Mouse (Mus musculus): ENCODE measurements around the gene Rab6b. TPM values are rescaled to one million over a fixed set of nuclear protein-coding genes. Genes with fewer than 3 reads are reported as not detected.

Rab6b gene
- polyA plus RNA-seq, 1 experiment from 2014 or later = 7.3 TPM

- DNase-seq (ENCODE audit: low spot score) (no peak), ATAC-seq (replicated peaks; ENCODE audit: low FRiP score, low read depth) (no peak)
- Histone ChIP-seq H3K4me2 (ENCODE audit: low read length) (no peak overlapping the region), H3K27me3 (ENCODE audit: insufficient read depth, low read length) (no peaks in the 10 kb centered on the region), H3K27ac (no peak overlapping the region), H3K9ac (ENCODE audit: low read depth, low read length) (no peak overlapping the region), H3K36me3 (ENCODE audit: insufficient read depth, low read length) (no peaks in the 10 kb centered on the region), H3K9me3 (replicated peaks; ENCODE audit: low read length) (no peaks in the 10 kb centered on the region), H3K4me3 (replicated peaks; ENCODE audit: low read depth, low read length) (no peak overlapping the region), H3K4me1 (replicated peaks; ENCODE audit: insufficient read depth, low read length) (no peaks in the 10 kb centered on the region)
- 55% methylated on average over 6 of the region's 6 CpGs for WGBS
- no peak for TF ChIP-seq CTCF (IDR thresholded peaks at IDR 0.05; ENCODE audit: low read depth)
Observed at GRCm38 (mm10) chr9:103214281-103214680, 102.7 kb downstream of the Rab6b start.

- WGBS = 96% methylated on average over 7 of the region's 7 CpGs
- H3K4me1 ChIP-seq (replicated peaks; ENCODE audit: insufficient read depth, low read length) = no peaks in the 10 kb centered on the region
- TF ChIP-seq CTCF (IDR thresholded peaks at IDR 0.05; ENCODE audit: low read depth) = no peak
- H3K9me3 ChIP-seq (replicated peaks; ENCODE audit: low read length) = no peaks in the 10 kb centered on the region
- H3K9ac ChIP-seq (ENCODE audit: low read depth, low read length) = no peak overlapping the region
- no peak overlapping the region for H3K27ac ChIP-seq
- H3K4me3 ChIP-seq (replicated peaks; ENCODE audit: low read depth, low read length) = no peak overlapping the region
- no peaks in the 10 kb centered on the region for H3K27me3 ChIP-seq (ENCODE audit: insufficient read depth, low read length)
- no peak overlapping the region for H3K4me2 ChIP-seq (ENCODE audit: low read length)
- ATAC-seq (replicated peaks; ENCODE audit: low FRiP score, low read depth) (no peak), DNase-seq (ENCODE audit: low spot score) (no peak)
- H3K36me3 ChIP-seq (ENCODE audit: insufficient read depth, low read length) = no peaks in the 10 kb centered on the region
Observed at GRCm38 (mm10) chr9:103224721-103225120, 113.1 kb downstream of the Rab6b start.

GRCm38 (mm10) chr9:103225464-103225863, 113.9 kb downstream of the Rab6b start:
- no peaks in the 10 kb centered on the region for H3K27me3 ChIP-seq (ENCODE audit: insufficient read depth, low read length)
- H3K9ac ChIP-seq (ENCODE audit: low read depth, low read length) = no peak overlapping the region
- H3K4me2 ChIP-seq (ENCODE audit: low read length) = no peak overlapping the region
- TF ChIP-seq CTCF (IDR thresholded peaks at IDR 0.05; ENCODE audit: low read depth) = peak; percentile 70
- H3K27ac ChIP-seq = no peak overlapping the region
- H3K36me3 ChIP-seq (ENCODE audit: insufficient read depth, low read length) = no peaks in the 10 kb centered on the region
- no peaks in the 10 kb centered on the region for H3K9me3 ChIP-seq (replicated peaks; ENCODE audit: low read length)
- WGBS = 72% methylated on average over 3 of the region's 3 CpGs
- no peak overlapping the region for H3K4me3 ChIP-seq (replicated peaks; ENCODE audit: low read depth, low read length)
- DNase-seq (ENCODE audit: low spot score) = peak; percentile 25
- no peaks in the 10 kb centered on the region for H3K4me1 ChIP-seq (replicated peaks; ENCODE audit: insufficient read depth, low read length)
- ATAC-seq (replicated peaks; ENCODE audit: low FRiP score, low read depth) = 0 out of 2 replicates have a peak, but pooled peaks have one; percentile 31

- Histone ChIP-seq H3K36me3 (ENCODE audit: insufficient read depth, low read length) (no peaks in the 10 kb centered on the region), H3K27me3 (ENCODE audit: insufficient read depth, low read length) (no peaks in the 10 kb centered on the region), H3K9ac (ENCODE audit: low read depth, low read length) (no peak overlapping the region), H3K4me1 (replicated peaks; ENCODE audit: insufficient read depth, low read length) (no peaks in the 10 kb centered on the region), H3K4me3 (replicated peaks; ENCODE audit: low read depth, low read length) (no peak overlapping the region), H3K9me3 (replicated peaks; ENCODE audit: low read length) (no peaks in the 10 kb centered on the region), H3K27ac (no peak overlapping the region), H3K4me2 (ENCODE audit: low read length) (no peak overlapping the region)
- TF ChIP-seq CTCF (IDR thresholded peaks at IDR 0.05; ENCODE audit: low read depth) = no peak
- no peak for ATAC-seq (replicated peaks; ENCODE audit: low FRiP score, low read depth)
- DNase-seq (ENCODE audit: low spot score) = no peak
- 80% methylated on average over 15 of the region's 15 CpGs for WGBS
Observed at GRCm38 (mm10) chr9:103226806-103227205, 115.2 kb downstream of the Rab6b start.

- Histone ChIP-seq H3K27me3 (ENCODE audit: insufficient read depth, low read length) (no peaks in the 10 kb centered on the region), H3K4me3 (replicated peaks; ENCODE audit: low read depth, low read length) (no peak overlapping the region), H3K9ac (ENCODE audit: low read depth, low read length) (no peak overlapping the region), H3K9me3 (replicated peaks; ENCODE audit: low read length) (no peaks in the 10 kb centered on the region), H3K4me2 (ENCODE audit: low read length) (no peak overlapping the region), H3K36me3 (ENCODE audit: insufficient read depth, low read length) (no peaks in the 10 kb centered on the region), H3K4me1 (replicated peaks; ENCODE audit: insufficient read depth, low read length) (no peaks in the 10 kb centered on the region), H3K27ac (no peak overlapping the region)
- ATAC-seq (replicated peaks; ENCODE audit: low FRiP score, low read depth) (no peak), DNase-seq (ENCODE audit: low spot score) (no peak)
- no peak for TF ChIP-seq CTCF (IDR thresholded peaks at IDR 0.05; ENCODE audit: low read depth)
- WGBS = 90% methylated on average over 16 of the region's 16 CpGs
Observed at GRCm38 (mm10) chr9:103227760-103228159, 116.2 kb downstream of the Rab6b start.

GRCm38 (mm10) chr9:103228370-103229003, 116.9 kb downstream of the Rab6b start:
- H3K27me3 ChIP-seq (ENCODE audit: insufficient read depth, low read length) = no peaks in the 10 kb centered on the region
- no peak overlapping the region for H3K27ac ChIP-seq
- no peaks in the 10 kb centered on the region for H3K9me3 ChIP-seq (replicated peaks; ENCODE audit: low read length)
- DNase-seq (ENCODE audit: low spot score) (no peak), ATAC-seq (replicated peaks; ENCODE audit: low FRiP score, low read depth) (no peak)
- no peak overlapping the region for H3K9ac ChIP-seq (ENCODE audit: low read depth, low read length)
- H3K4me1 ChIP-seq (replicated peaks; ENCODE audit: insufficient read depth, low read length) = no peaks in the 10 kb centered on the region
- no peak for TF ChIP-seq CTCF (IDR thresholded peaks at IDR 0.05; ENCODE audit: low read depth)
- no peak overlapping the region for H3K4me3 ChIP-seq (replicated peaks; ENCODE audit: low read depth, low read length)
- no peaks in the 10 kb centered on the region for H3K36me3 ChIP-seq (ENCODE audit: insufficient read depth, low read length)
- WGBS = 77% methylated on average over 13 of the region's 13 CpGs
- H3K4me2 ChIP-seq (ENCODE audit: low read length) = no peak overlapping the region

Data from kidney, postnatal 0 days (tissue).